Mouse (Mus musculus): ENCODE data around the gene Tmub1.

Tmub1 gene

GRCm38 (mm10) chr5:24447624-24448298, at the start of gene Tmub1:
TSS of gene Tmub1 (minus strand) at chr5:24447854.
- in situ Hi-C loops (cut with MboI, MseI) = no loop called here

GRCm38 (mm10) chr5:24496756-24497155, 49.1 kb upstream of the Tmub1 start:
- in situ Hi-C loops (cut with MboI, MseI) = no loop called here

- in situ Hi-C loops (cut with MboI, MseI) = no loop called here
Measured at GRCm38 (mm10) chr5:24495019-24495418, 47.4 kb upstream of the Tmub1 start.

DNA sequence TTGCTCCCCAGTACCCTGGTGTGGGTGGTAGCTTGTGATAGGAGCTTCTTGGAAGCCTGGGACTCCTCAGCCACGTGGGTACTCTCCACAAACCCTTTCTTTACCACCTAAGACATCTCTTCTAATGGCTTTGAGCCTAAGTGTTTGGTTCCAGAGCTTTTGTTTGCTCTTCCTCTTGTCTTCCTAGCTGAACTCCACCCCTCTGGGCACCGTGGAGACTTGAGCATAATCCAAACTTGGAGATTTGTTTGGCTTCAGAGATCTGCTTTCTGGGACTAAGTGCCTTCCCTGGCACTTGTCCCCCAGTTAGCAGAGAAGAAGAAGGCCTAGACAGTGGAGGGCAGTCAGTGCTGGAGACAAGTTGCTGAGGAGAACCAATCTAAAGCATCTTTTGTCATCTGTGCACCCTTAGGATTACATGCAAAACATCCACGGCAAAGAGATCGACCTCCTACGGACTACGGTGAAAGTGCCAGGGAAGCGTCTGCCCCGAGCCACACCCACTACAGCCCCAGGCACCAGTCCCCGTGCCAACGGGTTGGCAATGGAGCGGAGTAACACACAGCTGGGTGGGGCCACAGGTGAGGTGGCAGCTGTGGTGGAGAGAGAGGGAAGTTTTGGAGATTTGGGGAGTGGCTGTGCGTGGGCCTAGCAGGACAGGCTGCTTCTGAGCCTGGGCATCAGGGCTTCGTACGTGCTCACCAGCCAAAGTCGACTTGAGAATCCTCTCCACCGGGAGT, 45.1 kb upstream of the Tmub1 start:
- in situ Hi-C loops (cut with MboI, MseI) = no loop called here

GRCm38 (mm10) chr5:24490413-24490920, 42.8 kb upstream of the Tmub1 start:
- in situ Hi-C loops (cut with MboI, MseI) = no loop called here

DNA sequence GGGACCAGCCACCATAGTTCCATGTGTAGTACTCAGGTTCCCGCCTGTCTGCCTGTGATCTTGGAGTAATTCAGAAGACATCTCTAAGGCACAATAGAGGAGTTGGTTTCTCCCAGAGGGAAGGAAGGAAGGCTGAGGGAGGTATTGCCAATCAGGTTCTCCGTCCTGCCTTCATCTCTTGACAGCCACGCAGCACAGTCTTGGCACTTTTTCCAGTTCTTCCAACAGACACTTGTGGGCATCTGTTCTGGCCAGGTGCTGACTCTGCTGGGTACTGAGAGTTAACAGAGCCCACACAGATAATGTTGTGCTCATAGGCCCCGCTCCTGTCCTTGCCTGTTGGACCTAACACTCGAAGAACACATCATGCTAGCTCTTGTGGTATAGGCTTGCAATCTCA, 39.1 kb upstream of the Tmub1 start:
- in situ Hi-C loops (cut with MboI, MseI) = no loop called here

- in situ Hi-C loops (cut with MboI, MseI) = no loop called here
Measured at GRCm38 (mm10) chr5:24486097-24486496, 38.4 kb upstream of the Tmub1 start.

DNA sequence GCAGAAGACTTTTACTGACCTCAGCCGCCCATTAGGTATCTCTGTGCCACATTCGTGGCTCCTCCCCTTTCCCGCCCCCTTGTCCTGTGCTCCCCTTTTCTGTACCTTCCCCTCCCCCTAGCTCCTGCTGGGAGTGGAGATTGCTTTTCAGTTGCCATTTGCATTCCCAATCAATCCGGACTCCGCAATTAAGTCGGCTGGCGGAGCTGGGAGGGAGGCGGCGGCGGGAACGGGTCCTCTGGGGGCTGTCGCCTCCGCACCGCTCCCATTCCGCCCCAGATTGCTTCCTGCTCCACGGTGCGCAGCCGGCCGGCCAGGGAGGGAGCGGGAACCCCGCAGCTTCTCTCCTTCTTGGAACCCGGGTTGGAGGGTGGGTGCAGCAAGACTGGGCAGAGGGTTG, 37.3 kb upstream of the Tmub1 start:
- in situ Hi-C loops (cut with MboI, MseI) = no loop called here

DNA sequence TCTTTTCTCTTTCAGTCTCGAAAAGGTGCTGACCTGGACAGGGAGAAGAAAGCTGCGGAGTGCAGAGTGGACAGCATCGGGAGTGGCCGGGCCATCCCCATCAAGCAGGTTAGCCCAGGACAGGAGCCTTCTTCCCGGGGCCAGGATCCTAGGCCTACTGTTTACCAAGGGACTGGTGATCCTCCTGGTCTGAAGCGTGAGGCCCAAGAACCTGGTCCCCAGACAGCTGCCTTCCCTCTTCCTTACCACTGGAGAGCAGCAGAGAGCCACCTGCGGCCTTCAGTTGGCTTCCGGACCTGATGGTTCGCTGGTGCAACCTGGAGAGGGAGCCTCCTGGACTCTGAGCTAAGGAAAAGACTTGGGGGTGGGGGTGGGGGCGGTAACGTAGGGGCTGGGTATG, 35.7 kb upstream of the Tmub1 start:
- in situ Hi-C loops (cut with MboI, MseI) = no loop called here

DNA sequence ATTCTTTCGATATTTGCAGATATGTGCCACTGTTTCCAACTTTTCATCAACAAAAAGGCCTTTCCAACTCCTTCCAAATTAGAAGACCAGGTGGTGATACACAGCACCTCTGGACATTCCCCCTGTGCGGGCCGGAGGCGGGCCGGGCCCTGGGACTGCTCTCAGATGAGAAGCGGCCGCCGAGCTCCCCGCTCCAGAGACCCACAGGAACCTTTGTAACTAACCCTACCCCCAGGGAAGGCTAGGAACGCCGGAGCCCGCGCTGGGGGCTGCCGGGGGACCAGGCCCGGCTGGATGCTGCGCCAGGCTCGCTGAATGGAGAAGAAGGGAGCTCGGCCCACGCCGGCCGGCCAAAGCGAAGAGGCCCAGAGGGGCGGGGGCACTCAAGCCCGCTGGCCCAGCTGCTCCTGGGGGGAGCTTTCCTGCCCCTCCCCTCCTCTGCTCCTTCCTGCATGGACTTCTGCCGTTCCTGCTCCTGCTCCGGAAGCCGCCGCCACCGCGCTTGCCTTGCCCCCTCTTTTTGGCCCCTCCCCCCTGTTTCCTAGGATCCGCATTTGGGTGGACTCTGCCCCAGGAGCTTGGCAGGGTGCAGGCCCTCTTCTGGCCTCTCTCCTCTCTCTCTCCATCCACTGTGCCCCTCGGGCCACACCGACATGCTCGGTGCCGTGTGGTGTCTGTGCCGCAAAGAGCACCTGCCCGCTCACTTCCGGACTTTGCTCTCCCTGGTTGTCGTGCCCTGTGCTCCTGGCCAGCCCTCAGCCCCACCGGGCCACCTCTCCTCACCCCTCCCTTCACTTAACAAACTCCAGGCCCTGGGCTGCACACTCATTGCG, 34.8 kb upstream of the Tmub1 start:
- in situ Hi-C loops (cut with MboI, MseI) = no loop called here

DNA sequence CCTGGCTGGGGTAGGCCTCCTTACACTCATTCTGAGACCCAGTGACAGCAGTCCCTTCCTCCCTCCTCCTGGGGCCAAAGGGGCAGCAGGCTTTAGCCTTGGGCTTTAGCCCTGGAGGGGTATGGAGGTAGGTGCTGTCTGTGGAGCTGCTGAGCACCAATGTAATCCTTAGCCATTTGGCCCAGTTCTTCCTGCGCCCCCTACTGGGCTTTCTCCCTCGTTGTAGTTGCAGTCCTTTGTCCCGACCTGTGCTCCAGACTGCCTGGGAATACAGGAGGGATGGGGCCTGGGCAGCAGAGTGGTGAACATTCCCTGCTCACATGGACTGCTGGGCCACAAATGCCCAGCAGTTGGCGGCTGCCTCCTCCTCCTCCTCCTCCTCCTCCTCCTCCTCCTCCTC, 34.0 kb upstream of the Tmub1 start:
- in situ Hi-C loops (cut with MboI, MseI) = no loop called here

- in situ Hi-C loops (cut with MboI, MseI) = no loop called here
Measured at GRCm38 (mm10) chr5:24477909-24478308, 30.3 kb upstream of the Tmub1 start.

DNA sequence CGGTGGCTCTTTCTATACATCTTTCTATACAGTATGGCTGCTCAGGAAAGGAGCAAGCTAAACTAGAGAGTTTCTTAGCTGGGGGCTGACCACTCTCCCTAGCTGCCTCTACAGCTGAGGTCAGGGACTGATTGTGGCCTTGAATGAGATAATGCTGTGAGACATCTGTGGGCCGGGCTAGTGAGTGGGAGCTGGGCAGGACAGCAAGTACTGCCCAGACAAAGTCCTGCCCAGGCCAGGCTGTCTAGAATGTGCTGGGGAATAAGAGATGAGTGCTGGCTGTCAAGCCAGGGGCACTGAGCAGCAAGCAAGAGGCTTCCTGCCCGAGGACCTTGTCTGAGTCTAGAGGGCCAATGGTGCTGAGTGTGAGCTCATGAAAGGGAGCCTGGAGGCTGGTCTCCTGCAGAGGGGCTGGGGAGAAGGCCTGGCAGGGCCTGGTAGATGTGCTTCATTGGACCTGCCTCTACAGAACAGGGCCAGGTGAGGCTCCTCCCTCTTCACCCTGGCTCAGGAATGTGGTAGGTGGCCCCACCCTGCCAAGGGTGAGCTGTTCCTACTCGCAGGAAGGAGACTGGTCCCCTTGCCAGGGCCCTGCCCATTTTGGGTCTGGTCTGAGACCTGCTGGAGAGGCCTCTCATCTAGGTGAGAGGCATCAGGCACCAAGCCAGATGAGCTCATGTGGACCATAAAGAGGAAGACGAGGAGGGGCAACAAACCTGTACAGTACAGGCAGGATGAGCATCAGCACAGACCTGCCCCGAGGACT, 28.0 kb upstream of the Tmub1 start:
- in situ Hi-C loops (cut with MboI, MseI) = no loop called here

- in situ Hi-C loops (cut with MboI, MseI) = loop anchor here in 1 of 2 experiments (25.0 kb wide), 1 partner anchor 1037 kb away; the partner anchor contains the start of gene Kmt2e
Measured at GRCm38 (mm10) chr5:24474723-24475261, 27.1 kb upstream of the Tmub1 start.

DNA sequence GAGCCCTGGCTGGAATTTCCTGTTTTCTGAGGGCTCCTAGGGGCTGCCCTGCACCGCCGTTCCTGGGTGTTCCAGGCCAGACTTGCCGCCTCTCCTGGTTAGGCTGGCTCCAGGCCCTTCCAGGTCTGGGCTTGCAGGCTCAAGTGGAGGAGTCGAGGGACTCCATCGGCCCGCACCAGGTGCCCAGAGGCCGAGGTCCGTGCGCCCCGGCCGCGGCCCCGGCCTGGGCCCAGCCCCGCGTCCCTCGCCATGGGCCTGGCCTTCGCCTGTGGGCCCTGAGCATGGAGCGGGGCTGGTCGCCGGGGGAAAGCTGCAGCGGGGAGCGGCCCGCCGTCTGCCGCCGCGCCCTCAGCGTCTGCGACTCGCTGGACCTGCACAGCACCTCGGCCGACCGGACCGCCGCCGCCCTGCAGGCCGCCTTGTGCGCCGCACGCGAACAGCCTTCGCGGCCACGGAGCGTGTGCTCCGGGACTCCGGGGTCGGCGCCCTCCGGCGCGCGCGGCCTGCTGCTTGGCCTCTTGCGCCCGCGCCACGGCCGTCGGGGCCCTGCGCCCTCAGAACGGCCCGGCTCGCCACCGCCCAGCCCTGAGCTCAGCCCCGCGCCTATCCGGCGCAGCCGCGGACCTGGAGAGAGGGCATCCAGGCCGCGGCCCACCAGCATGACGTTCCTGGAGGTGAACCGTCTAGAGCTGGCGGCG, 26.5 kb upstream of the Tmub1 start:
- in situ Hi-C loops (cut with MboI, MseI) = loop anchor here in 1 of 2 experiments (25.0 kb wide), 1 partner anchor 1037 kb away; the partner anchor contains the start of gene Kmt2e

- in situ Hi-C loops (cut with MboI, MseI) = loop anchor here in 1 of 2 experiments (25.0 kb wide), 1 partner anchor 1036 kb away; the partner anchor contains the start of gene Kmt2e
Measured at GRCm38 (mm10) chr5:24472884-24473619, 25.4 kb upstream of the Tmub1 start.

DNA sequence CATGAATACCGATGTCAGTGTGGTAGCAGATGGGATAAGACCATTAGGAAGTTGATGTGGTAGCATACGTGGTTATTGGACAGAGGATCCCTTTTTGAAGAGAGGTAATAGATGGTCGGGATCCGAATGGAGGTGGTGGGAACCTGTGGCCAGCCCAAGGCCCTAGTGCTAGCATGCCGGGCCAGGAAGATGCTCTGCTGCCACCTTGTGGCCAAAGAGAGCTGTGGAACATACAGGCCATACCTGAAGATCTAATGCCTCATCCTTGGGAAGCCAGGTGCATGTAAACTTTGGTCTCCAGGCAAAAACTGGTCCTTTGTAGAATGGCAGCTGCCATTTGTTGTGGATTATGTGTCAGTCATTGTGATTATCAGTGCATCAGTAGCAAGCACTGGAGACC, 22.9 kb upstream of the Tmub1 start:
- in situ Hi-C loops (cut with MboI, MseI) = loop anchor here in 1 of 2 experiments (25.0 kb wide), 1 partner anchor 1033 kb away; the partner anchor contains the start of gene Kmt2e

DNA sequence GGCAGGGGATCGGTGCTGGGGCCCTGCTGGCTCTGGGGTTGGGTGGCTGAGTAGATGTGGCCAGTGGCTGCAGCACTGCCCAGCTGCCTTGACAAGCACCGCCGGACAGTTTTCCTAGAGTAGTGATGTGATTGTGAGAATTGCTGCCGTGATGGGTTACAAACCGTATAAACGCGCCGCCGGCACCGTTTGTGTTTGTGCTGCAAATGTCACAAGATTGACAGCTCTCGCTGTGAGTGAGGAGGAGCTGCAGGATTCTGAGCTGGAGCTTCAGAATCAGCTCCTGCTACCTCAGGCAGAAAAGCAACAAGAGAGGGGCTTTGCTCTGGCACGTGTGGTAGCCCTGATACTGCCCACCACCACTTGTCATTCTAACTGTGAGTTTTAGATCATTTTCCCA, 19.1 kb upstream of the Tmub1 start:
- in situ Hi-C loops (cut with MboI, MseI) = loop anchor here in 1 of 2 experiments (25.0 kb wide), 1 partner anchor 1029 kb away; the partner anchor contains the start of gene Kmt2e

DNA sequence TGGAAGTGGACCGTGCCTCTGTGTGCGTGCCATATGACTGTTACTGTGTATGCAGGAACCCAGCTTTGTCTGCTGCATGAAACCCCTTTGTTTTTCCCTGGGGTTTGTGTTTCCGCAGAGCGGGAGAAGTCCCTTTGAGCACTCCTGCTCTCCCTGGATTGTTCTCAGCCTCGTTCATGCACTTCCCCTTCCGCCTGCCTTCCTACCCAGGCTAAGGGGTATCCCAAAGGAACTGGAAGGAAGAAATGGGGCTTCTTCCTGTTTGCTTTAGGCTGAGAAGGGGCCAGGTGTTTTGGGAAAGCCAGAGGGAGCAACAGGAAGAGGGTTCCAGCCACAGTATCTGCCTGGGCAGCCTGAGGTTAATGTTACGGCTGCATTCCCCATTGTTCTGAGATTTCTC, 8.0 kb upstream of the Tmub1 start:
- in situ Hi-C loops (cut with MboI, MseI) = loop anchor here (10.0 to 25.0 kb wide), 4 partner anchors 191 to 1018 kb away; partner anchors contain the start of genes Fam126a (in 1 of the 2), Klhl7 (in 1 of the 2) and Kmt2e (in 1 of the 2)
